Mouse (Mus musculus) stomach, embryonic 16.5 days (tissue): ENCODE results near the gene Ddx56. TPM values are rescaled to one million over a fixed set of nuclear protein-coding genes. Genes with fewer than 3 reads are reported as not detected.

Source experiments
- polyA plus RNA-seq: library from polyadenylated mRNA; unstranded; fragments of >200 nt; fragmentation: Nextera tagmentation; extraction: Ambion mirVana; gene quantifications from 2 replicates; pipeline ENCODE4 v1.2.1, GENCODE M21; 2015

Gene Ddx56
- polyA plus RNA-seq, 1 experiment from 2014 or later = 85.2 TPM

Other genes starting within 250 kb of the Ddx56 start
- 4.5 and 6.0 TPM in 2 replicates for gene Camk2b, start 201.4 kb downstream of the Ddx56 start, polyA plus RNA-seq
- 0.32 and 0.34 TPM in 2 replicates for gene A730071L15Rik, start 67.7 kb downstream of the Ddx56 start, polyA plus RNA-seq
- 39.0 and 42.3 TPM in 2 replicates for gene Nudcd3, start 67.4 kb downstream of the Ddx56 start, polyA plus RNA-seq
- 3.5 and 3.8 TPM in 2 replicates for gene Npc1l1, start 37.6 kb downstream of the Ddx56 start, polyA plus RNA-seq
- 119 and 122 TPM in 2 replicates for gene Tmed4, start 7.1 kb upstream of the Ddx56 start, polyA plus RNA-seq
- 134 and 137 TPM in 2 replicates for gene Ogdh, start 23.9 kb upstream of the Ddx56 start, polyA plus RNA-seq
- gene Zmiz2, start 121.3 kb upstream of the Ddx56 start, polyA plus RNA-seq = 9.8 and 10.2 TPM in 2 replicates
- 4,720 and 4,955 TPM in 2 replicates for gene Ppia, start 147.7 kb upstream of the Ddx56 start, polyA plus RNA-seq
- gene H2afv, start 176.7 kb upstream of the Ddx56 start, polyA plus RNA-seq = 357 and 363 TPM in 2 replicates
- gene Purb, start 208.1 kb upstream of the Ddx56 start, polyA plus RNA-seq = 30.9 and 31.0 TPM in 2 replicates